Mouse (Mus musculus): Measurements from ENCODE around the gene Hadhb.

Gene Hadhb

DNA sequence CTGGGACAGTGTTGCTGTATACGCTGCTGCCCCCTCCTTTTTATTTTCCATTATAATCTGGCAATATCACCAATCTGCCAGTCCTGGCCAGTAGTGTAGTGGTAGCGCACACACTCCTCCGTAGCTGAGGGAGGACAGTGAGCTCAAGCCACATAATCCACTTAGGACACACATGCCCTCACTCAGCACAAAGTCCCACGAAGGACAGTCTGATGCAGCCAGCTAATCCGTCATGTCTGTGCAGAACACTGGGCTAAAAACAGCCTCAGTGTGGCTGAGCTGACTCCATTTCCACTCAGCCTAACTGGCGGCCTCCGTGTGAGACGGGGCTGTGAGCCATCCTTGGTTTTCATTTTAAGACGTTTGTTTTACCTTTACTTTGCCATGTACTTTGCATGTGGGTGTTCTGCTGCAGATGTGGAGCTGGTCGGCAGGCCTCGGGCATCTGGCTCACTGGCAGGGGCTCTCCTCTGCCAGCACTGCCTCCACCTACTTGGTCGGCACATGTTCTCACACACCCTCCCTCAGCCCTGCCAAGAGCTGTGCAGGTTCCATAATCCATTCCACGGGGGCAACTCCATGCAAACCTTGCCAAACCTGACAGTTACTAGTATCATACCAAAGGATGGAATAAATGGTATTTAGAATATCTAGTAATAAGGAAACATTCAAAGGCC lies 27.0 kb upstream of the Hadhb start:
- DNase-seq (ENCODE audit: low read depth, low spot score): no peak

DNA sequence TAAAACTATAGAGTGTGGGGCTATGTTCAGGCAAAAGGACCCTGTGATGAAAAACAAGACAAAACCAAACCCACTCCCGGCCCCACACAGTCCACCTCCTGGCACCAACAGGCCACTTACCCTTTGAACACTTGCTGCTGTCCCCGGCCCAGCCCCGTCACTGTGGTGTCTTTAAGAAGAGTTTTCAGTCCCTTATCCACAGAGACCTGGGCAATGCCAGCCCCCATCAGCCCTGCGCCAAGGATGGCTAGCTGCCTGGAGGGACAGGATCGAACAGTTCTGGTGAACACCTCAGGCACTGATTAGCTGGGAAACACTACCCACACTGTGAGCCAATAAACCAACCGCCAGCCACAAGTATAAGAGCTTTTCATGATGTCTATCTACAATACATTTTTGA lies 26.4 kb upstream of the Hadhb start:
- no peak for DNase-seq (ENCODE audit: low read depth, low spot score)

DNA sequence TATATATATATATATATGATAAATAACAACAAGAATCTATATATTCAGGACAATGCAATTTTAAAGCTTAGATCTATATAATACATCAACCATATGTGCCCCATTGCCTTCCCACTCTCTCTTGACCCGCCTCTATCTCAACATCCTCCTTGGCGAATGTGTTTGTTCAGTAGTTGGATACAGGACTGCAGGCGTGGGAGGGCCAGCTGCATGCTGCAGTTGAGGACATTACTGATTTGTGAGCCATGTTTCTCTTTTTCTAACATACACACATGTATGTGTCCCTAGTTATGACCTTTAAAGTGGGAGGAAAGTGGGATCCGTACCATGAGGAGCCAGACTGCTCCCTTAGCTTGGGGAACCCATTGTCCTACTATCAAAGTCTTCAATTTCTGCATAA lies 23.8 kb upstream of the Hadhb start:
- DNase-seq (ENCODE audit: low read depth, low spot score): no peak

DNA sequence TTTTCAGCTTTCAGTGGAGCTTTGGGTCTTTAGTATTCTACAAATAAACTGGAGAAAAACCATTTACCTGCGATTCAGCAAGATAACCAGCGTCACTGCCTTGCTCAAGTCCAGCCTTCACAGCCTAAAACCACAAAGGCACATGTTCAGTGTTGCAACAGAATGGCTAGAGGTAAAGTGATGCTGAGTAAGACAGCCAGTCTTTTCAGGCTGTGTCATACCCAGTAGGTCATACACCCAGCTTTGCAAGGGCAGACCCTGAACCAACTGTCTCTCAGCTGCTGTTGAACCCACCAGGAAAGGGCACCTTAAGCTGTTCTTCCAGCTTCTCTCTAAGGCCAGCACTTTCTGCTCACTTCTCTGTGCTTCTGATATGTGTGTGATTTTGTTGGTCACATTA lies 22.9 kb upstream of the Hadhb start:
- DNase-seq (ENCODE audit: low read depth, low spot score): no peak

DNA sequence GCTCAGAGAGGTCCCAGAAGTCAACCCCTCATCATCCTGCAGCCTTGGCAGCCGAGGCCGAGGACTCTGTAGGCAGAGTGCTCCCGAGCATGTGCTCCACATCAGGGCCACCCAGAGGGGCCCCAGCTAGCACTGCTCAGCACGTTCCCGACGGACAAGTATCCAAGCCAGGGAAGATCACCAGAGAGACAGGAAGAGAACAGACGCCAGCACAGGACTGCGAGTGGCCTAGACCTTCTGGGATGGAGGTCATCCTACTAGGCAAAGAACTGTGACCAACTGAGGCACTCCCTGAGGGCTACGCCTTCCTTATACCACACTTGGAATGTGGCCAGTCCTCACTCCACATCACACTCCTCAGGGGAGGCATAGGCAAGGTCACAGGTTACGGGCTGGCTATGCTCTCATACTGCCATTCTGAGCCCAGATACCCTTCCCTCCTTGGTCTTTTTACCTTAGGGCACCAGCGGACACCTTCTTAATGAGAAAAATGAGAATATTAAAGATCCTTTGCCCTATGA lies 19.3 kb upstream of the Hadhb start:
- no peak for DNase-seq (ENCODE audit: low read depth, low spot score)

DNA sequence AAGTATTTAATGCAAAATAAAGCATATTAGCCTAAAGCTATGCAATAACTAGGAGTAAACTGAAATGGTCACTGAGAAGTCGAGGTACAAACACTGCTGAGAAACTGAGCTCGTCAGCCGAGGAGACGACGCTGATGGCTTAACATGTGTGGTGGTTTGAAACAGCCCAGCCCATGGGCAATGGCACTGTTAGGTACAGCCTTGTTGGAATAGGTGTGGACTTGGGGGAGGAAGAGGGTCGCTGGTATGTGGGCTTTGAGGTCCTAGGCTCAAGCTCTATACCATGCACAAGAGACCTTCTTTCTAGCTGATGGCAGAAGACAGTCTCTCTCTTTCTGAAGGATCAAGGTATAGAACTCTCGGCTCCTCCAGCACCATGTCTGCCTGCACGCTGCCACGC lies 17.8 kb upstream of the Hadhb start:
- DNase-seq (ENCODE audit: low read depth, low spot score): no peak

DNA sequence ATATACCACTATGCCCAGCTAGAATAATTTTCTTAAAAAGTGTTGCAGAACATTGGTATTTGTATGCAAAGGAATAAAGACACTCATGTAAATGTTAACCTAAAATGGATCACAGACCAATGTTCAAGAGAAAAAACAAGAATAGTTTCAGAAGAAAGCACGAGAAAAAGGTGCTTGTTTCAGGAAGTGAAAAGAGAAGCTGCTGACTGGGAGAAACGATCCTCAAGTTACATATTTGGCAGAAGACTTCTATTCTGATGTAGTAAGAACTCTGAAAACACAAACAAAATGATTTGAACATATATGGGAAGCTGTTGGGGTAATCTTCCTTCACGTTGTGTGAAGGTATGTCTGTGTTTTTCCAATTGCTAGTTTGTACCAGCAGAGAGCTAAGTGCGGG lies 16.9 kb upstream of the Hadhb start:
- DNase-seq (ENCODE audit: low read depth, low spot score): no peak

DNA sequence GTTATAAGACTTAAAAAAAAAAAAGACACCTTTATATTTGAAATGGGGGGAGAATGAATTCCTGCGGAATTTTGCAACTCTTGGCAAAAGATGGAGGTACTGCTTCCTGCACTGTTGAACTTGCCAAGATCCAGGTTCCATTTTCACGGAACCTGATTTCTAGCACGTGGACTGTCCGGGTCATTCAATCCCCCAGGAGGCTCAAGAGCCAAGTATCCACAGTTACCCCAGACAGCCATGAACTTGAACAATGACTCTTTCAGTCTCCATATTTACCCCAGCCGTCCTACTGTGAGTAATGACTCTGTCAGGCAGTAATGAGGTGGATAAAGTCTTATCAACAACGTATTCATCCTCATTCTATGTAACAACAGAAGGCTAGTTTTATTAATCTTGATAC lies 8.5 kb upstream of the Hadhb start:
- no peak for DNase-seq (ENCODE audit: low read depth, low spot score)

DNA sequence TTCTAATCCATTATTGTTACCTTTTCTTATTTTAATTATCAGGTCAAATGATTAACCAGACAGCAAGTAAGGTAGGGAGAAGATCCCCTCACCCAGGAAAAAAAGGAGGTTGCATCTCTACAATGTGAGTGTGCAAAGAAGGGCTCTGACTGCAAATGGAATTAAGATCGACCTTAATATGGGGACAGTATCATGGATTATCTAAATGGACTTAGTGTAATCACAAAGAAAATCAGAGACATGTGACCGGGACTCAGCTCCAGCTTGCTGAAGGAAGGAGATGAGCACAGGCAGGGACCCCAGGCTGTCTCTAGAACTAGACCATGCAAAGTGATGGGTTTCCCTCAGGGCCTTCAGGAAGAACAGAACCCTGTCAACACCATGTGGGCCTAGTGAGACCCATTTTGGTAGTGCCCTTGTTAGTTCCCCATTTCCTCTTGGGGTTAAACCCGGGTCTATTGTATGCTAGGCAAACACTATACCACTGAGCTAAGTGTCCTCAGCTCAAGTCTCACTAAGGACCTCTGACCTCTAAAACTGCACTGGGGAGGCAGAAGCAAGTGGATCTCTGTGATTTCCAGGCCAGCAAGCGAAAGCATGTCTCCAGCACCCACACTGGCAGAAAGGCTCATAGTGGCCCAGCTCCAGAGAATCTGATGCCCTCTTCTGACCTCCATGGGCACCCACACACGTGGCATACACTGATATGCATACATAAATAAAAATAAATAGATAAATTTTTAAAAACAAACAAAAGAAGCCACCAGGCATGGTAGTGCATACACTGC lies 6.7 kb upstream of the Hadhb start:
- DNase-seq (ENCODE audit: low read depth, low spot score): no peak

DNA sequence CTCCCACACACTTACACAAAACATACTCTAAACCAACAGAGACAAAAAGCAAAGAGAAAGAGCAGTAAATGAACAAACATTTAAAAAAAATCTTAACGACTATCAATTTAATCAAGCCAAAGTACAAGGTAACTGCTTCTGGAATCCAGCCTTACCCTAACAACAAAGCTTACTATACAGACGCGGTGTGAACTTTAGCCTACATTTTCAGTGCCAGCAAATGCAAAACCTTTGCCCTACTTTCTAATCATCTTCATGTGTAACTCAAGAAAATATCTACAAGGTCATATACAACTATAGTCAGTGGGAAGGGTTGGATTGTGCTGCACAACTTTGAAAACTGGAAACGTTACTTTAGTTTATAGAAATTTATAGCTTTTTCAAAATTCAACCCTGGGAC lies 3.0 kb upstream of the Hadhb start:
- no peak for DNase-seq (ENCODE audit: low read depth, low spot score)

DNA sequence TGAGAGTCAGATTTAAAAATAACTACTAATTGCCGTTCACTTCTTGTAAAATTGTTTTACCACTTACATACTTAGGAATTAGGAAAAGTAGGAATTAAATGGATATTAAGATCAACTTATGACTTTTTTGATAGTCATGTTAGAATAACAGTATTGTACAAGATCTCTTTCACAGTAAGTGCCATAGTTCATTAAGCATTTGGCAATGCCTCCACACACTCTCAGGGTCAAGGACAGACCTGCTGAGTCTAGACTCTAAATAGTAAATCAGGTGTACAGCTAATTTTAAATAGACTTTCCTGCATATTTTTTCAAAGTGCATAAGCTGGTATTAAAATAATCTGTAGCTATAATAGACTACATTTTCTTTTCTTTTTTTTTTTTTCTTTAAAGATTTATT lies 2.6 kb upstream of the Hadhb start:
- no peak for DNase-seq (ENCODE audit: low read depth, low spot score)

DNA sequence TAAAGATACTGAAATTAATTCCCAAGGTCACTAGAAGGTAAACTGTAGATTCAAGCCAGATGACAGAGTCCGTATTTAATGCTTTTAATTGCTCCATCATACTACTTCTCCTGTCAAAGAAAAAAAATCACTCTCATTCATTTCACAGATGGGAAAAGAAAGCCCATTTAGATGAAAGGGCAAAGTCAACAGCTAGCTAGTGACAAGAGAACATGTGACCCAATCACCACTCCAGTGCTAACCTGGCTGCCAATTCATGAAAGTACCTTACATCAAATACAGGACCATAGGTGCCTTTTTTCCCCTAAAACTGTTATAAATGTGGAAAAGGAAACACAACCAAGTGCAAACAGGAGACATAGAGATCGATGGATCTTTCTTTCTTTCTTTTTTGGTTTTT lies 1.8 kb upstream of the Hadhb start:
- DNase-seq (ENCODE audit: low read depth, low spot score): no peak

DNA sequence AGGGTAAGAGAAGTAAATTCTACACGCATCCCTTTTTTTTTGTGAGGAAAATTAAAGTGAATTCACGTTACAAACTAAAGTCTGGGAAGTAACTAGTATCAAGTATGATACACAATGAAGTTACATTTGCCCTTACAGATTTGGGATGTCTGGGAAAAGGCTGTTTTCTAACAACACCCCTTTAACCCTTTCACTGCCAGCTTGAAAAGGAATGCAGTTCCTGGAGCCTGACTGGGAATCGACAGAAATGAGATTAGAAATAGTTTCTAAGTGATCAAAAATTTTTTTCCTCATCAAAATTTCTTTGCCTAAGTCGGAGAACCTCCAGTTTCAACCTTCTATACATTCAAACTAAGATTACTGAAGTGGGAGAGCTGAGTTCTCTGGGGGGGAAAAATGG lies 1.0 kb upstream of the Hadhb start:
- DNase-seq (ENCODE audit: low read depth, low spot score): no peak

DNA sequence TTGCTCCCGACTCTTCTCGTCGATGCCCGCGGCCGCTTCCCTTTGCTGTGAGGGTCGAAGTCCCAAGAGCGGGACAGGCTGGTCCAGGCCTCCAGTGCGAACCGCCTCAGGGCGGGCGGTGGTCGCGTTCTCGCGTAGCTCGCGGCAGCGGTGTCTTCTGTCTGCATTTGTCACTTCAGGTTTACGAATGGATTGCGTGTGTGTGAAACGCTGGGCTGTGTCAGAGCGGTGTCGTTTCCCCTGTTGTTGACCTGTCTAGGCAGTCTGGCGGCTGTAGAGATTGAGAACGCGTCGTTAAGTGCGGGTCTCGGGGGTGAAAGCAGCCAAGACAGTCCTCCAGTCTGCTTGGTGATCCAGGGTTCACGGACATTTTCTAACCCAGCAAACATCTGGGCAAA lies 346 bp downstream of the Hadhb start:
- no peak for DNase-seq (ENCODE audit: low read depth, low spot score)

DNA sequence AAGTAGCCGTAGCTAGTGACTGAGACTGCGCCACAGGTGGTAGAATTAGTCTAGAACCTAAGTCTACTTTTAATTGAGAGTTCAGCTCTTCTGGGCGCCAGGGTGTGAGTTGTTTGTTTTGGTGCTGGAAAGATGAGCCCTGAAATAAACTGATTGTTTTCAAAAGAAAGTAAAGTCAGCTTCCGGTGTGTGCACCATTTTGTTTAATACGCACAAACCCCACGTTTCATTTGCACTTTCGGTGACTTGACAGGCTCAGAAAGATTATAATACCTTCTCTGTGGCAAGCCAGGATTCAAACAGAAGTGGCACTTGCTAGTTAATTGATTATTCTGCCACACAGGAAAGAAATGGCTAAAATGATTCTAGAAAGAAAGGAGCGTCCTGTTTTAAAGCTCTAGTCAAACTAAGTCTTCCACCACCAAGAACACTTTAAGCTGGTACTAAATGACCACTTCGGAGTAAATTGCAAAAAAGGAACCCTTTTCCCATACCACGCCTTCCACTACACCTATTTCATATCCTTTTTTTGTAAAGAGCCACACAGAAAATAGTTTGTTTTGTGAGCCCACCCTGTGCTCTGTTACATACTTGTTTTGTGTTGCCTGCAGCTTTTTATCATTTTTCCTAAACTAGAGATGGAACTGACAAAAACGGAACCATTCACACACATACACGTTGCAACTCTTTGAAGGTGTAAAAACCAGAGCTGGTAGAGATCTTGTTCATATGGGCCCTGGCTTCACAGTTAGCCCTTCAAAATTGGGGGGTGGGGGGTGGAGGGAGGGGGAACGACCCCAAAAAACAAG lies 977 bp downstream of the Hadhb start:
- peak; percentile 62 for DNase-seq (ENCODE audit: low read depth, low spot score)

DNA sequence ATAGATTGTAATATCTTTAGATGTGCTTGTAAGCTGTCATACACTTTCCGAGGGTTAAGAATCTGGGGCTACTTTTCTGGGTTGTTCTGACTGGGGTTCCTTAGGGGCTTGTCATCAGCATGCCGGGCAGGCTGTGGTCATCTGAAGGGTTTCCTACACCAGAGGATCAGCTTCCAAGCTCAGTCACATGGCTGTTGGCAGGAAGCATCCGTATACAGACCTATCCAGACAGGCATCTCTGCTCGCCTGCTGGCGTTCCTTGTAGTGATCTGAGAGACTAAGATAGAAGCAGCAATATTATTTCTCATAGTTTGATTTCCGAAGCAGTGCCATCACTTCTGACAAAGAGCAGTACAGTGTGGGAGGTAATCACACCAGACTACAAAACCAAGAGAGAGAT lies 4.6 kb downstream of the Hadhb start:
- DNase-seq (ENCODE audit: low read depth, low spot score): no peak

DNA sequence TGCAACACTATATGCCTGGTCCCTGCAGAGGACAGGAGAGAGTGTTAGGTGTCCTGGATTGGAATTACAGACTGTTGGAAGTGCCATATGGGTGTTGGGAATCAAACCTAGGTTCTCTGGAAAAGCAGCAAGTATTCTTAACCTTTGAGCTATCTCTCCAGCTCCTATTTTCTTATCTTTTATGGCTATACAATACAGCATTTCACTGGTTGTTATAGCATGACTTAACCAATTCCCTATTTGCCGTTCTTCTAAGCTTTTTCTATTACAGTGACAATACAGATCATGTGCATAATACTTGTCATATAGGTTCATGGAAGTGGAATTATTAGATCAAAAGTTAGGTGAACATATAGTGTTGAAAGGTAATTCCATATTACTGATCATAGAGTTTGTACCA lies 6.8 kb downstream of the Hadhb start:
- DNase-seq (ENCODE audit: low read depth, low spot score): no peak

DNA sequence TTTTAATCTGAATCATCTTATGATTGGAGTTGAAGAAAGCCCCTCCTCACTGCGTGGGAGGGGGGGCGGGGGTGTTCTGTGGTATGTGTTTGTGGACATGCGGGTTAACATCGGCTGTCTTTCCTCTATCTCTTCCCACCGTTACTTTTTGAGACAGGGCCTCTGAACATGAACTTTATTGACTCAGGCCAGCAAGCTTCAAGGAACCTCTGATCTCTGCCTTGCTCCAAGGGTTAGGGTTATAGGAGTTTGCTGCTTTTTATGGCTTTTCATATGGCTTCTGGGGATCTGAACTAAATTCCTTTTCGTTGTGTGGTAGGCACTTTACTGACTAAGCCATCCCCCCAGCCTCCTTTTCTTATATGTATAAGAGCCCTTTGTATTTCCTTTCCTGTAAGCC lies 7.3 kb downstream of the Hadhb start:
- peak; percentile 7 for DNase-seq (ENCODE audit: low read depth, low spot score)

DNA sequence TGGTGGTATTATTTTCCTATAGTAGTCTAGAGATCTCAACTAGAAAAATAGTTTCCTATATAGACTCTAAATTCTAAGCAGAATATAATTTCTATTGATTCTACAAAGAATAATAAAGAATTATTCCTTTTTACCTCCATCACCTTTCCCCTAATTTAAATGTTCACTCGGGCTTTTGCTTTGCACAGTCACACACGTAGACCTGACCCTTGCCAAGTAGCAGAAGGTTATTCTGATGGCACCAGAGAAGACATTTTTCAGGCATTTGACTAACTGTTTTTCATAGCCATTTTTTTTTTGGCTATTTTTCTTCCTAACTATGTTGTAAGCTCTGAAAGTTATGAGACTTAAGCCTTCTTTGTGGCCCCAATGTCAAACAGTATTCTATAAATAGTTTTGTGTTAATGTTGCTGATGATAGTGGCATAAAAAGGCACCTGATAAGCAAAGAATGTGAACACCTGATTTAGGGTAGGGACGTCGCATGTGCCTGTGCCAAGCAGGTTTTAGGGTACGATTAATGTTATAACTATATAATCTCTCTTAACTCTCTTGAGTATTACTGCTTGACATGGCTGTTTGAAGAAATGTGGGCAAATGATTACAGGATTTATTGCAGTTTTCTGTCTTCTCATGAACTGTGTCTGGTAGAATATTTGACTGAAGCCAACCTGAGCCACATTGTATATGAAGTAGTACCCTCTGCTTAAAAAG lies 10.3 kb downstream of the Hadhb start:
- DNase-seq (ENCODE audit: low read depth, low spot score): no peak

DNA sequence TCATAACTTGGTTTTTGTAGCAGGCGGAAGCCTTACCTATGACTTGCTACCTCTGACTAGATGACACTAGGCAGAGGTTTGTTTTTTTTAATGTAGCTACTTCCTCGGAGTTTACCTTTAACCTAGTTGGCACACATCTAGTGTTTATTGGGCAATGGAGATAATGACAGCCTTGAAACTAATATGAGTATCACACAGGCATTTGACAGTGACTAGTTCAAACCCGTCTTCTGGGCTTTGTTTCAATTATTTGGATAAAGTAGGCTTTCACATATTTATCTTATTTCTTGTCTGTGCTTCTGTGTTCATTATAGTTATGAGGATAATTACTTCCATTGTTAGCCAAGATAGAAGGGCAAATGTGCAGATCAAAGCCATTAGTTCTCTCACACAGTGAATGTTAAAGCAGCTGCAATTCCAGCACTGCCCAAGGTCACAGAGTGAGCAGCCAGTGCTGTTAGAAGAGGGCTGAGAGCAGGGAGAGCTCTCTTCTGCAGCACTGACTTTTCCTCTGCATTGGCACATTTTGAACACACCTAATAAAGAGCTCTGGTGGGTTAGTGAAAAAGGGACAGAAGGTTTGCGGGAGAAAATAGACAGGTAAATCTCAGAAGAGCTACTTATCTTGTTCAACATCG lies 15.4 kb downstream of the Hadhb start:
- no peak for DNase-seq (ENCODE audit: low read depth, low spot score)

DNA sequence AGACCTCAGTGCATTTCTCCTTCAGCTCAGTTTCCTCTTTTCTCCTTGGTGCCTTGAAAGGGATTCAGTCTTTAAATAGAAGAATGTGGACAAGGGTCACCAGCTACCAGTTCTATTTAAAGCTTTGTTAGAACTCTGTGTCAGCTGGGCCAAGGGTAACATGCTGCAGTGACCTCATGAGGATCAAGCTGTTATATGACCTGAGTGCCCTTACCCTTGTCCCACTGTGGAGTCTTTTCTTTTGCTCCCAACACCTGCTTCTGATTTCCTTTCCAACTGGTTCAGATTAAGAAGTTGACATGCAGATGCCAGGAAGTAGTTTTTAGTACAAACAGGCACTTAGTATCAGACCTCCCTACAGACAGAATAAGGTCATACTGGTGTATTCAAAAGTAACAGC lies 17.1 kb downstream of the Hadhb start:
- DNase-seq (ENCODE audit: low read depth, low spot score): no peak
